Mouse (Mus musculus) intestine, embryonic 16.5 days (tissue): ENCODE measurements around the gene Nat8f7. TPM values are rescaled to one million over a fixed set of nuclear protein-coding genes. Genes with fewer than 3 reads are reported as not detected.
"Not testable (repeated sequence)": the region's sequence is repeated elsewhere in the genome, so short reads cannot be mapped to it uniquely, and the experiment has no call there.

ENCODE experiments used
- ATAC-seq: fragments of 200-750 bp; cut with Nextera tagmentation; 2 replicates; pipeline ENCODE4 v1.8.0; 2017; ENCODE audit warnings: moderate TSS enrichment, moderate library complexity
- H3K27ac ChIP-seq: fragments of 300-500 bp; sonication (generic); 2 replicates; pipeline ENCODE4 v1.5.1; 2014; ENCODE audit warnings: mild to moderate bottlenecking, low read length
- H3K27me3 ChIP-seq: fragments of 300-500 bp; sonication (generic); replicated peaks from 2 replicates; pipeline ENCODE4 v1.6.1; 2014; ENCODE audit warnings: low read length, control low read depth, mixed read lengths; ENCODE audit not compliant: control insufficient read depth, insufficient read depth
- H3K36me3 ChIP-seq: fragments of 300-500 bp; sonication (generic); 2 replicates; pipeline ENCODE4 v1.6.1; 2014; ENCODE audit warnings: low read length, control low read depth; ENCODE audit not compliant: control insufficient read depth, insufficient read depth
- H3K4me1 ChIP-seq: fragments of 300-500 bp; sonication (generic); 2 replicates; pipeline ENCODE4 v1.6.1; 2014; ENCODE audit warnings: low read length, control low read depth, mixed read lengths; ENCODE audit not compliant: control insufficient read depth, insufficient read depth
- H3K4me2 ChIP-seq: fragments of 300-500 bp; sonication (generic); 2 replicates; pipeline ENCODE4 v1.6.1; 2014; ENCODE audit warnings: low read depth, low read length, control low read depth
- H3K4me3 ChIP-seq: fragments of 300-500 bp; sonication (generic); 2 replicates; pipeline ENCODE4 v1.5.1; 2014; ENCODE audit warnings: mild to moderate bottlenecking, low read length
- H3K9ac ChIP-seq: fragments of 300-500 bp; sonication (generic); 2 replicates; pipeline ENCODE4 v1.6.1; 2014; ENCODE audit warnings: low read depth, low read length
- H3K9me3 ChIP-seq: fragments of 300-500 bp; sonication (generic); 2 replicates; pipeline ENCODE4 v1.6.1; 2016; ENCODE audit warnings: low read length, control low read depth; ENCODE audit not compliant: control insufficient read depth
- WGBS: fragments of 180-500 bp; shearing (Covaris S2); extraction: QIAGEN DNeasy Blood & Tissue Kit; methylation state at CpG from one replicate; pipeline ENCODE4 v1.1.7; 2014; 5-methylcytosine and 5-hydroxymethylcytosine counted together
- microRNA-seq: library from miRNA; unstranded; fragments of <30 nt; microRNA quantifications from one replicate; pipeline ENCODE4, GENCODE M21; 2016
- polyA plus RNA-seq: library from polyadenylated mRNA; unstranded; fragments of >200 nt; fragmentation: Nextera tagmentation; extraction: Ambion mirVana; gene quantifications from 2 replicates; pipeline ENCODE4 v1.2.1, GENCODE M21; 2015

Nat8f7 gene
- 0.21 TPM in 1 of 2 replicates, not detected in the other for polyA plus RNA-seq

GRCm38 (mm10) chr6:85713105-85713504 is at the start of gene Nat8f7:
Gene Nat8f7, minus strand, starts transcription at chr6:85713205.
- not testable (repeated sequence) for H3K27ac ChIP-seq, ATAC-seq, H3K36me3 ChIP-seq, H3K4me1 ChIP-seq, H3K27me3 ChIP-seq, H3K9me3 ChIP-seq, H3K4me2 ChIP-seq, H3K9ac ChIP-seq, H3K4me3 ChIP-seq
- WGBS = 85% methylated on average over 9 of the region's 10 CpGs

GRCm38 (mm10) chr6:85762678-85763077 is 49.7 kb upstream of the Nat8f7 start:
- H3K9me3 ChIP-seq, H3K27ac ChIP-seq, H3K4me1 ChIP-seq, H3K27me3 ChIP-seq, ATAC-seq, H3K9ac ChIP-seq, H3K4me2 ChIP-seq, H3K4me3 ChIP-seq, H3K36me3 ChIP-seq: not testable (repeated sequence)
- WGBS = 94% methylated on average over 1 of the region's 2 CpGs

- H3K27ac ChIP-seq, H3K9ac ChIP-seq, H3K9me3 ChIP-seq, ATAC-seq, H3K36me3 ChIP-seq, H3K4me2 ChIP-seq, H3K4me3 ChIP-seq, H3K27me3 ChIP-seq, H3K4me1 ChIP-seq: not testable (repeated sequence)
- WGBS = 54% methylated on average over 3 of the region's 6 CpGs
Observed at GRCm38 (mm10) chr6:85755705-85756249, 42.8 kb upstream of the Nat8f7 start.

GRCm38 (mm10) chr6:85709607-85710006 is 3.4 kb downstream of the Nat8f7 start:
- not testable (repeated sequence) for H3K4me1 ChIP-seq, H3K27ac ChIP-seq, H3K4me2 ChIP-seq, H3K9me3 ChIP-seq, H3K4me3 ChIP-seq, ATAC-seq, H3K27me3 ChIP-seq, H3K9ac ChIP-seq, H3K36me3 ChIP-seq
- 100% methylated on average over 1 of the region's 1 CpGs for WGBS

GRCm38 (mm10) chr6:85709206-85709605 is 3.8 kb downstream of the Nat8f7 start:
- H3K9me3 ChIP-seq, ATAC-seq: not testable (repeated sequence)
- WGBS = 91% methylated on average over 5 of the region's 5 CpGs

GRCm38 (mm10) chr6:85701943-85702342 is 11.1 kb downstream of the Nat8f7 start:
- not testable (repeated sequence) for H3K4me1 ChIP-seq, ATAC-seq, H3K4me2 ChIP-seq, H3K9me3 ChIP-seq, H3K27me3 ChIP-seq, H3K4me3 ChIP-seq, H3K9ac ChIP-seq, H3K27ac ChIP-seq, H3K36me3 ChIP-seq
- WGBS = 73% methylated on average over 2 of the region's 4 CpGs

More at GRCm38 (mm10) chr6:85709206-85709605, 3.8 kb downstream of the Nat8f7 start:
- not testable (repeated sequence) for H3K9ac ChIP-seq, H3K27me3 ChIP-seq, H3K4me1 ChIP-seq, H3K36me3 ChIP-seq, H3K4me3 ChIP-seq, H3K27ac ChIP-seq, H3K4me2 ChIP-seq

Small RNAs within 50 kb of the gene (microRNA-seq; reads per million reads assigned to microRNA genes)
- not detected for gene Gm27317

Other genes starting within 250 kb of the Nat8f7 start
- gene Fbxo41, start 210.2 kb downstream of the Nat8f7 start, polyA plus RNA-seq = 0.12 and 0.16 TPM in 2 replicates
- gene Egr4, start 199.6 kb downstream of the Nat8f7 start, polyA plus RNA-seq = not detected in 2 replicates
- gene Alms1, start 125.7 kb downstream of the Nat8f7 start, polyA plus RNA-seq = 2.1 and 2.2 TPM in 2 replicates
- gene Nat8f3, start 52.5 kb upstream of the Nat8f7 start, polyA plus RNA-seq = 0.09 TPM in 1 of 2 replicates, not detected in the other
- not detected in 2 replicates for gene Nat8f6, start 107.7 kb upstream of the Nat8f7 start, polyA plus RNA-seq
- gene Nat8f5, start 107.8 kb upstream of the Nat8f7 start, polyA plus RNA-seq = 0.59 and 0.65 TPM in 2 replicates
- 7.3 and 12.6 TPM in 2 replicates for gene Nat8, start 118.9 kb upstream of the Nat8f7 start, polyA plus RNA-seq
- gene Nat8f2, start 156.0 kb upstream of the Nat8f7 start, polyA plus RNA-seq = 0.04 TPM in 1 of 2 replicates, not detected in the other
- 6.3 and 6.4 TPM in 2 replicates for gene Nat8f4, start 191.7 kb upstream of the Nat8f7 start, polyA plus RNA-seq
- 48.4 and 53.3 TPM in 2 replicates for gene Tprkb, start 198.7 kb upstream of the Nat8f7 start, polyA plus RNA-seq
- 12.0 and 14.0 TPM in 2 replicates for gene Nat8f1, start 202.5 kb upstream of the Nat8f7 start, polyA plus RNA-seq
- 34.2 and 41.1 TPM in 2 replicates for gene Dusp11, start 248.5 kb upstream of the Nat8f7 start, polyA plus RNA-seq